Comparison of ENCODE assay signal across 28 mouse cellular contexts in the genomic region with DNA sequence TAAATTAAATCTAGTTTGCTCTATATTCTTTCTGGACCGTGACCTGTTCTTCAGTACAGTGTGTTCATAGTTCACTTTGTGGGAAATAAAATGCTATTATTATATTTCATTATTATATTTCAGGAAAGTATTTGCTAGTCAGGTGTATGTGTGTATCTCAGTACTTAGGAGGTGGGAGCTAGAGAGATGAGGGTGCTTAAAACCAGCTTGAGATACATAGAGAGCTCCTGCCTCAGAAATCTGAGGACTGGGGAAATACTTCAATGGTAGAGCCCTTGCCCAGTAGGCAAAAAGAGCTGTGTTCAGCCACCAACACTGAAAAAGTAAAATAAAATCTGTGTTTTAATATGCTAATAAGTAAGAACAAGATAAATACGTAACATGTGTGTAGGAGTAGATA. TPM values are rescaled to one million over a fixed set of nuclear protein-coding genes. Genes with fewer than 3 reads are reported as not detected.
DNase-seq lines count a peak whose midpoint lies in the region; ATAC-seq and TF ChIP-seq lines count a peak whose summit lies in the region.
"Had no signal": no experiment of that assay in that cellular context is flagged by ENCODE, and none has a peak within 500 bp of the region (broad histone marks: within the 10 kb centered on the region; RNA-seq: fewer than 3 reads in every experiment).

No protein-coding gene starts in this region.

- H3K79me2 ChIP-seq in heart, adult 2 months (replicated peaks; ENCODE audit: control insufficient read depth, insufficient read depth, low read length): no peaks in the 10 kb centered on the region

- peak overlapping the region; percentile 68 for H3K27ac ChIP-seq in heart, adult 2 months
- no peak overlapping the region for H3K27ac ChIP-seq in heart, embryonic 11.5 days (ENCODE audit: low read depth, low read length)
- peak overlapping the region; percentile 22; the same call in 1 of the 2 replicates for H3K27ac ChIP-seq in heart, embryonic 16.5 days (ENCODE audit: low read length)
- peak overlapping the region; percentile 73 for H3K27ac ChIP-seq in lung, embryonic 15.5 days
- H3K27ac ChIP-seq in brown adipose tissue, adult 24 weeks (replicated peaks; ENCODE audit: low read depth, low read length): peak overlapping the region; percentile 65
- H3K27ac ChIP-seq: embryonic facial prominence, embryonic 10.5 days; embryonic facial prominence, embryonic 13.5 days; forebrain, embryonic 12.5 days; forebrain, embryonic 15.5 days; heart, embryonic 15.5 days; hindbrain, embryonic 12.5 days; hindbrain, embryonic 15.5 days had no signal

- no peak overlapping the region for H3K4me3 ChIP-seq in heart, adult 2 months
- no peak overlapping the region for H3K4me3 ChIP-seq in heart, embryonic 11.5 days (ENCODE audit: low read depth, low read length)
- H3K4me3 ChIP-seq in heart, embryonic 16.5 days (ENCODE audit: low read length): no peak overlapping the region
- H3K4me3 ChIP-seq in lung, embryonic 15.5 days: no peak overlapping the region
- H3K4me3 ChIP-seq in brown adipose tissue, adult 24 weeks (ENCODE audit: insufficient read depth, low read depth, low read length): no peak overlapping the region
- H3K4me3 ChIP-seq: embryonic facial prominence, embryonic 10.5 days; embryonic facial prominence, embryonic 13.5 days; erythroblast, embryonic 14.5 days; forebrain, embryonic 12.5 days; forebrain, embryonic 15.5 days; heart, embryonic 15.5 days; hindbrain, embryonic 12.5 days; hindbrain, embryonic 15.5 days had no signal

- intact Hi-C loops in heart, adult 2 months (cut with DNase I): loop anchor here (2.0 to 5.0 kb wide), 4 partner anchors 65 to 665 kb away; no protein-coding TSS in a partner anchor
- intact Hi-C loops in heart, postnatal 25 days (cut with DNase I): loop anchor here (2.0 to 5.0 kb wide), 2 partner anchors 35 to 88 kb away; no protein-coding TSS in a partner anchor

- DNase-seq in heart, adult 2 months: no peak
- no peak for DNase-seq in heart, postnatal 25 days (ENCODE audit: low spot score)
- DNase-seq in lung, adult 18-20 months: no peak
- no peak for DNase-seq in layer of hippocampus, postnatal 10 days (ENCODE audit: low spot score in 2 of 2)
- DNase-seq: cerebellum, adult 8-10 months; cerebellum, postnatal 36 days; embryo, embryonic 11 days; gastrocnemius, postnatal 14 days had no signal

- no peak overlapping the region for H3K4me2 ChIP-seq in heart, embryonic 11.5 days
- H3K4me2 ChIP-seq in heart, embryonic 16.5 days (ENCODE audit: low read depth, low read length): no peak overlapping the region
- no peak overlapping the region for H3K4me2 ChIP-seq in lung, embryonic 15.5 days
- H3K4me2 ChIP-seq: embryonic facial prominence, embryonic 13.5 days; forebrain, embryonic 12.5 days; forebrain, embryonic 15.5 days; heart, embryonic 15.5 days; hindbrain, embryonic 12.5 days; hindbrain, embryonic 15.5 days had no signal

- no peak for TF ChIP-seq EP300 in heart, adult 2 months (IDR thresholded peaks at IDR 0.05; ENCODE audit: insufficient read depth, low read depth, low read length)

- H3K36me3 ChIP-seq in heart, adult 2 months (ENCODE audit: control insufficient read depth, insufficient read depth, low read length): peaks cover 27% of the 10 kb centered on the region
- H3K36me3 ChIP-seq in heart, embryonic 11.5 days (ENCODE audit: control insufficient read depth, insufficient read depth, low read length): peaks cover 8% of the 10 kb centered on the region
- H3K36me3 ChIP-seq in heart, embryonic 16.5 days (ENCODE audit: control insufficient read depth, insufficient read depth): peaks cover 35% of the 10 kb centered on the region
- peaks cover 52% of the 10 kb centered on the region for H3K36me3 ChIP-seq in lung, embryonic 15.5 days
- H3K36me3 ChIP-seq: forebrain, embryonic 12.5 days; forebrain, embryonic 15.5 days; hindbrain, embryonic 15.5 days had no signal

- H3K9me3 ChIP-seq in heart, embryonic 11.5 days (replicated peaks; ENCODE audit: control insufficient read depth, low read length): no peaks in the 10 kb centered on the region
- 0 out of 2 replicates have a peak, but pooled peaks cover 2% of the 10 kb centered on the region for H3K9me3 ChIP-seq in heart, embryonic 16.5 days (replicated peaks; ENCODE audit: control insufficient read depth, low read length)
- H3K9me3 ChIP-seq in lung, embryonic 15.5 days: no peaks in the 10 kb centered on the region
- H3K9me3 ChIP-seq: embryonic facial prominence, embryonic 10.5 days; embryonic facial prominence, embryonic 13.5 days; forebrain, embryonic 12.5 days; forebrain, embryonic 15.5 days; heart, embryonic 15.5 days; hindbrain, embryonic 12.5 days; hindbrain, embryonic 15.5 days had no signal

- H3K4me1 ChIP-seq in heart, adult 2 months (ENCODE audit: control insufficient read depth, insufficient read depth, low read length): peaks cover 13% of the 10 kb centered on the region
- H3K4me1 ChIP-seq in heart, embryonic 11.5 days (ENCODE audit: control insufficient read depth, insufficient read depth, low read length): peaks cover 1% of the 10 kb centered on the region; the same call in 1 of the 2 replicates
- H3K4me1 ChIP-seq in heart, embryonic 16.5 days (ENCODE audit: control insufficient read depth, insufficient read depth, low read length): peaks cover 13% of the 10 kb centered on the region
- peaks cover 33% of the 10 kb centered on the region for H3K4me1 ChIP-seq in lung, embryonic 15.5 days
- peaks cover 6% of the 10 kb centered on the region; the same call in 1 of the 2 replicates for H3K4me1 ChIP-seq in brown adipose tissue, adult 24 weeks (ENCODE audit: control insufficient read depth, insufficient read depth, insufficient read length, low read length)
- H3K4me1 ChIP-seq: embryonic facial prominence, embryonic 10.5 days; embryonic facial prominence, embryonic 13.5 days; forebrain, embryonic 12.5 days; forebrain, embryonic 15.5 days; hindbrain, embryonic 12.5 days; hindbrain, embryonic 15.5 days had no signal

- no peak for TF ChIP-seq POLR2A in heart, adult 2 months (IDR thresholded peaks at IDR 0.05; ENCODE audit: insufficient read depth, low read depth, low read length)

- WGBS in heart, adult 2 months: 63% methylated on average over 2 of the region's 2 CpGs
- 89% methylated on average over 2 of the region's 2 CpGs for WGBS in heart, embryonic 11.5 days (ENCODE audit: insufficient replicate concordance)
- WGBS in heart, embryonic 16.5 days: 82% methylated on average over 2 of the region's 2 CpGs
- WGBS in lung, embryonic 15.5 days: 78% methylated on average over 2 of the region's 2 CpGs

- no peak for TF ChIP-seq CTCF in heart, adult 2 months (IDR thresholded peaks at IDR 0.05)

- ATAC-seq in heart, embryonic 11.5 days (replicated peaks; ENCODE audit: insufficient number of reproducible peaks, low FRiP score, low TSS enrichment): no peak
- no peak for ATAC-seq in heart, embryonic 16.5 days (replicated peaks; ENCODE audit: extremely low read depth, insufficient read depth, low FRiP score)
- no peak for ATAC-seq in lung, embryonic 15.5 days (ENCODE audit: borderline replicate concordance, extremely low read depth, low FRiP score, low TSS enrichment)
- ATAC-seq: CD4-positive, CD25-positive, alpha-beta regulatory T cell, adult 4 months; forebrain, embryonic 15.5 days; intestine, postnatal 0 days had no signal

- no peaks in the 10 kb centered on the region for H3K27me3 ChIP-seq in heart, adult 2 months (ENCODE audit: control insufficient read depth, insufficient read depth, low read length)
- H3K27me3 ChIP-seq in heart, embryonic 11.5 days (ENCODE audit: control insufficient read depth, insufficient read depth, low read length): no peaks in the 10 kb centered on the region
- H3K27me3 ChIP-seq in heart, embryonic 16.5 days (ENCODE audit: control insufficient read depth, insufficient read depth, low read length): no peaks in the 10 kb centered on the region
- no peaks in the 10 kb centered on the region for H3K27me3 ChIP-seq in lung, embryonic 15.5 days
- H3K27me3 ChIP-seq: embryonic facial prominence, embryonic 13.5 days; forebrain, embryonic 12.5 days; forebrain, embryonic 15.5 days; heart, embryonic 15.5 days; hindbrain, embryonic 12.5 days; hindbrain, embryonic 15.5 days had no signal

- H3K9ac ChIP-seq in heart, adult 2 months (ENCODE audit: low read depth, low read length): no peak overlapping the region
- no peak overlapping the region for H3K9ac ChIP-seq in heart, embryonic 11.5 days (ENCODE audit: low read depth, low read length)
- no peak overlapping the region for H3K9ac ChIP-seq in heart, embryonic 16.5 days (ENCODE audit: low read length)
- no peak overlapping the region for H3K9ac ChIP-seq in lung, embryonic 15.5 days
- H3K9ac ChIP-seq: embryonic facial prominence, embryonic 13.5 days; forebrain, embryonic 12.5 days; forebrain, embryonic 15.5 days; heart, embryonic 15.5 days; hindbrain, embryonic 12.5 days; hindbrain, embryonic 15.5 days had no signal

RNA-seq across cellular contexts. Expression of a gene that starts 6.2 kb away (rescaled TPM):
- total RNA-seq in heart, adult 2 months (2021): under 1 TPM; 0.36 to 0.52 TPM
- polyA plus RNA-seq in heart, adult 2 months (2012; rRNA removed): 0.12 and 0.56 TPM in 2 replicates
- 0.11 and 0.33 TPM in 2 replicates for polyA plus RNA-seq in heart, embryonic 11.5 days (2014; fragmentation: Nextera tagmentation; extraction: Ambion mirVana)
- polyA plus RNA-seq in heart, embryonic 16.5 days (2015; fragmentation: Nextera tagmentation; extraction: Ambion mirVana): 0.31 and 0.34 TPM in 2 replicates
- total RNA-seq in heart, postnatal 25 days (2021): under 1 TPM; 0.29 to 0.39 TPM
- 0.06 TPM in 2 replicates for polyA plus RNA-seq in lung, embryonic 15.5 days (2015; fragmentation: Nextera tagmentation; extraction: Ambion mirVana)
- not detected in 2 replicates for polyA plus RNA-seq in brown adipose tissue, adult 24 weeks (2012; ENCODE audit: insufficient read depth, insufficient read length, missing spikeins)
- total RNA-seq in layer of hippocampus, postnatal 10 days (2021): not detected
- total RNA-seq: adrenal gland, postnatal 14 days; hematopoietic stem cell, adult 5-6 weeks; MEL had no signal
- polyA plus RNA-seq: C2C12; CD4-positive, CD25-positive, alpha-beta regulatory T cell, adult 4 months; cortical plate, adult 2 months; embryonic facial prominence, embryonic 10.5 days; embryonic facial prominence, embryonic 13.5 days; erythroblast, embryonic 14.5 days; forebrain, embryonic 12.5 days; forebrain, embryonic 15.5 days; hindbrain, embryonic 12.5 days; hindbrain, embryonic 15.5 days had no signal

RNA-seq across cellular contexts. Expression of a gene that starts 59.1 kb away (rescaled TPM):
- under 1 TPM in 1 of 2 experiments, not detected in 1; 0.30 TPM for total RNA-seq in heart, adult 2 months (2021)
- polyA plus RNA-seq in heart, adult 2 months (2012; rRNA removed): 0.06 TPM in 1 of 2 replicates, not detected in the other
- polyA plus RNA-seq in heart, embryonic 11.5 days (2014; fragmentation: Nextera tagmentation; extraction: Ambion mirVana): 2.5 and 3.1 TPM in 2 replicates
- 2.3 and 2.5 TPM in 2 replicates for polyA plus RNA-seq in heart, embryonic 16.5 days (2015; fragmentation: Nextera tagmentation; extraction: Ambion mirVana)
- under 1 TPM in 1 of 2 experiments, not detected in 1; 0.10 TPM for total RNA-seq in heart, postnatal 25 days (2021)
- 1.2 and 1.4 TPM in 2 replicates for polyA plus RNA-seq in lung, embryonic 15.5 days (2015; fragmentation: Nextera tagmentation; extraction: Ambion mirVana)
- not detected in 2 replicates for polyA plus RNA-seq in brown adipose tissue, adult 24 weeks (2012; ENCODE audit: insufficient read depth, insufficient read length, missing spikeins)
- under 1 TPM; 0.16 to 0.20 TPM for total RNA-seq in layer of hippocampus, postnatal 10 days (2021)
- total RNA-seq: gastrocnemius, postnatal 14 days; heart, adult 18-20 months; hematopoietic stem cell, adult 5-6 weeks; MEL had no signal
- polyA plus RNA-seq: C2C12; CD4-positive, CD25-positive, alpha-beta regulatory T cell, adult 4 months; erythroblast, embryonic 14.5 days had no signal
